Mouse (Mus musculus) liver, adult 2 months (tissue): ENCODE measurements around the gene Morn3.

Source experiments
- CTCF ChIP-seq: fragments of 200-500 bp; IDR thresholded peaks from 2 replicates; pipeline ENCODE4 v1.5.1; 2011; ENCODE audit warnings: low read depth, low read length, control low read depth
- POLR2A ChIP-seq: fragments of 200-500 bp; IDR thresholded peaks from 2 replicates; pipeline ENCODE4 v1.6.1; 2011; ENCODE audit warnings: low read length, control low read depth; ENCODE audit not compliant: insufficient read depth; ENCODE audit errors: extremely low read depth

DNA sequence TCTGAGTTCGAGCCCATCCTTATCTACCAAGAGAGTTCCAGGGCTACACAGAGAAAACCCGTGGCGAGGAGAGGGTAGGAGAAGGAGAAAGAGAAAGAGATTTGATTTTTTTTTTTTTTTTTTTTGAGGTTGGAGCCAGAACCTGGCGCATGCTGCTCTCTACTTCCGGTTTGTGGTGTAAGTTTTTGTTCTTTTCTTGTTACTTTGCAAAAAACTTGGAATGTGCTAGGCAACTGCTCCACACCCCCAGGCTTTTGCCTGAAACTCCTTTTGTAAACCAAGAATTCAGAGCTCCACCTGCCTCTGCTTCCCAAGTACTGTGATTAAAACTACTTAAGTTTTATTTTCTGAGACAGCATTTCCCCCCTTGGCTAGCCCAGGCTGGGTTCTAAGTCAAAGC lies 8.7 kb downstream of the Morn3 start:
- TF ChIP-seq CTCF (no peak), POLR2A (no peak)
